Mouse (Mus musculus): ENCODE results near the gene Bpifa5. TPM values are rescaled to one million over a fixed set of nuclear protein-coding genes. Genes with fewer than 3 reads are reported as not detected.
A peak's percentile ranks its signal among the peaks of the same experiment; 100 is the strongest.

The Bpifa5 gene
- polyA plus RNA-seq, 1 experiment from 2014 or later: not detected

DNA sequence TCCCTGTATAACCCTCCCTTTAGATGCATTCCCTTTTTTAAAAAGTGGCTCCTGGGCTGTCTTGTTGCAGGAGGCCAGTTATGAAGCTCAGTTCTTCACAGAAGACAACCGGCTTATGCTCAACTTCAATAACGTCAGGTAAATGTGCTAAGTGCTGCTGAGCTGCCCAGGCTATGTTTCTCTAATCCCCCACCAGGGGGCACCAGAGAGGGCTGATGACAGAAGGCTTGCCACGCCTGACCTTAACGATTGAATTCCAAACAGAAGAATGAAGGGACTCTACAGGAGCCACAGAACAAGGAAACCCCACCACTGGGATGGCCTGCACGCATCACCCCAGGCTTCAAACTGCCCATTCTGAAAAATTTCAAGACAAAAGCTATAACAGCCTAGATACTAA, 52.8 kb downstream of the Bpifa5 start:
- no peak overlapping the region for H3K4me3 ChIP-seq
- no peaks in the 10 kb centered on the region for H3K36me3 ChIP-seq
- WGBS: 15% methylated on average over 5 of the region's 5 CpGs
- H3K4me1 ChIP-seq (replicated peaks): 0 out of 2 replicates have a peak, but pooled peaks cover 4% of the 10 kb centered on the region
- peak; percentile 73 for DNase-seq (ENCODE audit: low spot score)
- no peaks in the 10 kb centered on the region for H3K27me3 ChIP-seq (ENCODE audit: insufficient read depth, poor library complexity, severe bottlenecking)
- no peaks in the 10 kb centered on the region for H3K9me3 ChIP-seq
- no peak overlapping the region for H3K27ac ChIP-seq

Other genes starting within 250 kb of the Bpifa5 start
- gene Bpifb3, start 244.4 kb upstream of the Bpifa5 start, polyA plus RNA-seq (2016; fragmentation: Nextera tagmentation; extraction: Ambion mirVana): not detected in 2 replicates
- not detected in 2 replicates for gene Bpifb4, start 224.4 kb upstream of the Bpifa5 start, polyA plus RNA-seq (2016; fragmentation: Nextera tagmentation; extraction: Ambion mirVana)
- not detected in 2 replicates for gene Bpifa6, start 187.7 kb upstream of the Bpifa5 start, polyA plus RNA-seq (2016; fragmentation: Nextera tagmentation; extraction: Ambion mirVana)
- not detected in 2 replicates for gene Bpifa2, start 154.3 kb upstream of the Bpifa5 start, polyA plus RNA-seq (2016; fragmentation: Nextera tagmentation; extraction: Ambion mirVana)
- gene Bpifa3, start 32.3 kb upstream of the Bpifa5 start, polyA plus RNA-seq (2016; fragmentation: Nextera tagmentation; extraction: Ambion mirVana): not detected in 2 replicates
- gene Bpifa1, start 19.7 kb upstream of the Bpifa5 start, polyA plus RNA-seq (2016; fragmentation: Nextera tagmentation; extraction: Ambion mirVana): 0.18 TPM in 1 of 2 replicates, not detected in the other
- not detected in 2 replicates for gene Bpifb1, start 28.2 kb downstream of the Bpifa5 start, polyA plus RNA-seq (2016; fragmentation: Nextera tagmentation; extraction: Ambion mirVana)
- gene Bpifb5, start 61.1 kb downstream of the Bpifa5 start, polyA plus RNA-seq (2016; fragmentation: Nextera tagmentation; extraction: Ambion mirVana): 0.30 and 0.41 TPM in 2 replicates
- not detected in 2 replicates for gene Bpifb9a, start 95.2 kb downstream of the Bpifa5 start, polyA plus RNA-seq (2016; fragmentation: Nextera tagmentation; extraction: Ambion mirVana)
- gene Bpifb9b, start 144.6 kb downstream of the Bpifa5 start, polyA plus RNA-seq (2016; fragmentation: Nextera tagmentation; extraction: Ambion mirVana): not detected in 2 replicates
- gene Cdk5rap1, start 210.4 kb downstream of the Bpifa5 start, polyA plus RNA-seq (2016; fragmentation: Nextera tagmentation; extraction: Ambion mirVana): 13.9 and 16.0 TPM in 2 replicates
- gene Snta1, start 245.5 kb downstream of the Bpifa5 start, polyA plus RNA-seq (2016; fragmentation: Nextera tagmentation; extraction: Ambion mirVana): 5.3 and 7.9 TPM in 2 replicates